Mouse (Mus musculus): Measurements from ENCODE around the gene Oas1h. TPM values are rescaled to one million over a fixed set of nuclear protein-coding genes. Genes with fewer than 3 reads are reported as not detected.

Gene Oas1h
- total RNA-seq, 1 experiment: not detected

DNA sequence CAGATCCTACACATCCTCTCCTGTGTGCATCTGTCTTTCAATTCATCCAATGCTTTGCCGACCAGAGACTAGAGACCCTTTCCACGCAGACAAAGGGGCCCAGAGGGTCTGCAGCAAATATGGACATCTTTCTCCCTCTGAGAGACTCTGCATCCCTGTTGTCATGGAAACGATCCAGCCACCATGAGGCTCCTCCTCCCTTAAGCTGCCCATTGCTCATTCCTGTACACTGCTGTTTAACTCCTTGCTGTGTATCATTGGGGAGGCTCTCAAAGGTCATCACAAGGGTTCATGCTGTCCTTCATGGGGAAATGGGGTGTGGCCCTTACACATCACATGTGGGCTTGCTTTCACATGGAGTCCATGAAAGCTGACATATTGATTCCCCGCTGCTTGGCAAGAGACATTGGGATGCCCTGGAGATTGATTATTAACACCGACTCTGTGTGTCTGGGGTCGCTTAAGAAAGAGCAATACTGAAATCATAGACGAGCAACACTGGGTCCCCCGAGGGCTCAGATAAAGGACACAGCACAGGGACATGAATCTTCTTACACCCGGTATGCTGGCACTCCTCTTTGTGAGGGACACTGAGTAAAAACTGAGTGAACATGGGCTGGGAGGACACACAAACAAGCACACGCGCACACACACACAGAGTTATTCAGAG, 34.1 kb downstream of the Oas1h start:
- no peak overlapping the region for H3K4me3 ChIP-seq (ENCODE audit: insufficient read depth in 1 of 2, low read depth in 1 of 2, low read length in 2 of 2, poor library complexity in 1 of 2, severe bottlenecking in 1 of 2)
- H3K4me1 ChIP-seq (ENCODE audit: control insufficient read depth in 2 of 2, insufficient read depth in 2 of 2, low read length in 2 of 2, poor library complexity in 1 of 2): peaks cover 0 to 5% of the 10 kb centered on the region in 2 experiments; a peak in 2 of 4 replicates
- no peaks in the 10 kb centered on the region for H3K9me3 ChIP-seq (ENCODE audit: control insufficient read depth, insufficient read depth, low read depth, low read length)
- peaks cover 8% of the 10 kb centered on the region for H3K36me3 ChIP-seq (ENCODE audit: control insufficient read depth, insufficient read depth, low read length, poor library complexity, severe bottlenecking)
- peak overlapping the region; percentile 18; the same call in 1 of the 2 replicates for H3K9ac ChIP-seq (ENCODE audit: insufficient read depth, low read depth, low read length, poor library complexity, severe bottlenecking)
- H3K27ac ChIP-seq (ENCODE audit: insufficient read depth, low read depth, low read length, poor library complexity, severe bottlenecking): peak overlapping the region; percentile 84
- TF ChIP-seq ZC3H11A (IDR thresholded peaks at IDR 0.05; ENCODE audit: borderline replicate concordance, low read depth, low read length) (no peak), HCFC1 (IDR thresholded peaks at IDR 0.05; ENCODE audit: borderline replicate concordance, insufficient read depth, low read length) (no peak), CHD2 (IDR thresholded peaks at IDR 0.05; ENCODE audit: low read depth, low read length) (no peak), MAFK (IDR thresholded peaks at IDR 0.05; ENCODE audit: insufficient read depth, low read depth, low read length) (no peak), ZNF384 (IDR thresholded peaks at IDR 0.05; ENCODE audit: low read depth, low read length) (no peak)
- in situ Hi-C loops (cut with MboI; ENCODE audit: low sequenced_read_pairs in 2 of 2, unreplicated experiment in 2 of 2): no loop called here
- no peak for DNase-seq (ENCODE audit: low read depth, low spot score)

DNA sequence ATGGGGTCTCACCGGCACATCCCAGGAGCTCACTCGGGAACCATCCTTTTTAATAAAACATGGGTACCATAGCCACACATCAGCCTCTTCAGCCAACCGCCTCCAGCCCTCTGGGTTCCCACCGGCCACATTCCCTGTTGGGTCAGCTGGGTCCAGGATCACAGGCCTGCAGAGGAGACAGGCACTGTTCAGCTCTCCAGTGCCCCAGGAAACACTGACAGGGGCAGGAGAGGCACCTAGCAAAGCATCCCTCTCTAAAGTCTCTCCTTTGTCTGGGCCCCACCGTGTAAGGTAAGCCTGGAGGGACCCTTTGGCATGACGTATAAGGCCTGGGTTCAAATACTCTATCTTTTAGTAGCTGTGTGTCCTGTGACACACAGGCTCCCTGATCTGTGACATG, 37.1 kb downstream of the Oas1h start:
- no peak for DNase-seq (ENCODE audit: low read depth, low spot score)
- in situ Hi-C loops (cut with MboI; ENCODE audit: low sequenced_read_pairs in 2 of 2, unreplicated experiment in 2 of 2): no loop called here

DNA sequence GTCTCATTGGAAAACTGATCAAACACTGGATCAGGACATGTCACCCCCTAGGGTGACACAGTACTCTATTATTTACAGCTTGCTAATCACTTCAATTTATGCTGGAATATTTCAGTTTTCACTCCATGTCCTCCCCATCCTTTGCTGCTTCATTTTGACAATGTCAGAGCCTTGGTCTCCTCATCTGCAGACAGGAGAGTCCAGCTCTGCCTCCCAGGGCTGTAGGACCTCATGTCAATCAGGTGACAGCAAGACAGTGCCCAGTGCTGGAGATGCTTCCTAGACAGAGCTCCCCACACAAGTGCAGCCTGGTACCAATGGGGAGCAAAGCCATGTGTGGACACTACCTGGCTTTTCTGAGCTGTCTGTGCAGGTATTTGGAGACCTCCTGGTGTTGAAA, 37.5 kb downstream of the Oas1h start:
- no peak for TF ChIP-seq ZNF384 (IDR thresholded peaks at IDR 0.05; ENCODE audit: low read depth, low read length)
- TF ChIP-seq ZC3H11A (IDR thresholded peaks at IDR 0.05; ENCODE audit: borderline replicate concordance, low read depth, low read length): no peak
- TF ChIP-seq MAFK (IDR thresholded peaks at IDR 0.05; ENCODE audit: insufficient read depth, low read depth, low read length): no peak
- TF ChIP-seq CHD2 (IDR thresholded peaks at IDR 0.05; ENCODE audit: low read depth, low read length): no peak
- TF ChIP-seq HCFC1 (IDR thresholded peaks at IDR 0.05; ENCODE audit: borderline replicate concordance, insufficient read depth, low read length): no peak
- H3K4me3 ChIP-seq (ENCODE audit: insufficient read depth in 1 of 2, low read depth in 1 of 2, low read length in 2 of 2, poor library complexity in 1 of 2, severe bottlenecking in 1 of 2): no peak overlapping the region
- no peak overlapping the region for H3K9ac ChIP-seq (ENCODE audit: insufficient read depth, low read depth, low read length, poor library complexity, severe bottlenecking)
- DNase-seq (ENCODE audit: low read depth, low spot score): no peak
- H3K4me1 ChIP-seq (ENCODE audit: control insufficient read depth in 2 of 2, insufficient read depth in 2 of 2, low read length in 2 of 2, poor library complexity in 1 of 2): peaks cover 0 to 5% of the 10 kb centered on the region in 2 experiments; a peak in 2 of 4 replicates
- in situ Hi-C loops (cut with MboI; ENCODE audit: low sequenced_read_pairs in 2 of 2, unreplicated experiment in 2 of 2): no loop called here
- H3K36me3 ChIP-seq (ENCODE audit: control insufficient read depth, insufficient read depth, low read length, poor library complexity, severe bottlenecking): peaks cover 4% of the 10 kb centered on the region
- H3K9me3 ChIP-seq (ENCODE audit: control insufficient read depth, insufficient read depth, low read depth, low read length): no peaks in the 10 kb centered on the region
- no peak overlapping the region for H3K27ac ChIP-seq (ENCODE audit: insufficient read depth, low read depth, low read length, poor library complexity, severe bottlenecking)

More for the DNA sequence above, 37.1 kb downstream of the Oas1h start:
- no peaks in the 10 kb centered on the region for H3K9me3 ChIP-seq (ENCODE audit: control insufficient read depth, insufficient read depth, low read depth, low read length)
- TF ChIP-seq MAFK (IDR thresholded peaks at IDR 0.05; ENCODE audit: insufficient read depth, low read depth, low read length) (no peak), HCFC1 (IDR thresholded peaks at IDR 0.05; ENCODE audit: borderline replicate concordance, insufficient read depth, low read length) (no peak), CHD2 (IDR thresholded peaks at IDR 0.05; ENCODE audit: low read depth, low read length) (no peak), ZC3H11A (IDR thresholded peaks at IDR 0.05; ENCODE audit: borderline replicate concordance, low read depth, low read length) (no peak), ZNF384 (IDR thresholded peaks at IDR 0.05; ENCODE audit: low read depth, low read length) (no peak)
- H3K4me1 ChIP-seq (ENCODE audit: control insufficient read depth in 2 of 2, insufficient read depth in 2 of 2, low read length in 2 of 2, poor library complexity in 1 of 2): peaks cover 0 to 5% of the 10 kb centered on the region in 2 experiments; a peak in 2 of 4 replicates
- no peak overlapping the region for H3K27ac ChIP-seq (ENCODE audit: insufficient read depth, low read depth, low read length, poor library complexity, severe bottlenecking)
- peaks cover 4% of the 10 kb centered on the region for H3K36me3 ChIP-seq (ENCODE audit: control insufficient read depth, insufficient read depth, low read length, poor library complexity, severe bottlenecking)
- H3K4me3 ChIP-seq (ENCODE audit: insufficient read depth in 1 of 2, low read depth in 1 of 2, low read length in 2 of 2, poor library complexity in 1 of 2, severe bottlenecking in 1 of 2): no peak overlapping the region
- no peak overlapping the region for H3K9ac ChIP-seq (ENCODE audit: insufficient read depth, low read depth, low read length, poor library complexity, severe bottlenecking)

DNA sequence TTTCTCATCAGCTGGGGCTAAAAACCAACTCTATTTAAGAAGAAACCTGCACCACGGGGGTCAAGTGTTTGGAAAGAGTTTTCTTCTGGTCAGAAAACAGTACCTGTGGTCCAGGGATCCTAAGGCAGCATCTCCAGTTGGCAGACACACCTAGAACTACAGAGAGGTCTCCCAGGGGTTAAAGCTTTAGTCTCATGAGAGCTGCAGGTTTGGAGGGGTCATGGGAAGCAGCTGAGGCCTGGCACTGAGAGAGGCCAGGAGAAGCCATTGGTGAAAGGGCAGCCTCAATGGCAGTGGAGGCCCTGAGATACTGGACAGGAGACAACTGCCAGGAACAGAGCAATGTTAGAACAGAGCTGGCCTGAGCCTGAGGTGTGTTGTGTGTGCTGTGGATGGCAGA, 39.4 kb downstream of the Oas1h start:
- Histone ChIP-seq H3K27ac (ENCODE audit: insufficient read depth, low read depth, low read length, poor library complexity, severe bottlenecking) (no peak overlapping the region), H3K36me3 (ENCODE audit: control insufficient read depth, insufficient read depth, low read length, poor library complexity, severe bottlenecking) (peaks cover 4% of the 10 kb centered on the region), H3K9ac (ENCODE audit: insufficient read depth, low read depth, low read length, poor library complexity, severe bottlenecking) (no peak overlapping the region), H3K4me3 (ENCODE audit: insufficient read depth in 1 of 2, low read depth in 1 of 2, low read length in 2 of 2, poor library complexity in 1 of 2, severe bottlenecking in 1 of 2) (no peak overlapping the region), H3K9me3 (ENCODE audit: control insufficient read depth, insufficient read depth, low read depth, low read length) (no peaks in the 10 kb centered on the region), H3K4me1 (ENCODE audit: control insufficient read depth in 2 of 2, insufficient read depth in 2 of 2, low read length in 2 of 2, poor library complexity in 1 of 2) (no peaks in the 10 kb centered on the region)
- in situ Hi-C loops (cut with MboI; ENCODE audit: low sequenced_read_pairs in 2 of 2, unreplicated experiment in 2 of 2): no loop called here
- no peak for DNase-seq (ENCODE audit: low read depth, low spot score)
- no peak for TF ChIP-seq CHD2 (IDR thresholded peaks at IDR 0.05; ENCODE audit: low read depth, low read length)
- no peak for TF ChIP-seq HCFC1 (IDR thresholded peaks at IDR 0.05; ENCODE audit: borderline replicate concordance, insufficient read depth, low read length)

All from ES-E14 (cell line).